Mouse (Mus musculus): ENCODE data around the gene Prpf18. TPM values are rescaled to one million over a fixed set of nuclear protein-coding genes. Genes with fewer than 3 reads are reported as not detected.

Gene Prpf18
- total and polyA plus RNA-seq, 2 experiments from 2014 or later, result 24.3 to 24.5 TPM

- no peaks in the 10 kb centered on the region for H3K36me3 ChIP-seq (replicated peaks; ENCODE audit: control insufficient read depth, insufficient read depth, low read length)
- no peak overlapping the region for H3K4me3 ChIP-seq (ENCODE audit: low read depth, low read length)
- WGBS, result 75% methylated on average over 2 of the region's 2 CpGs
- H3K9me3 ChIP-seq (replicated peaks; ENCODE audit: control insufficient read depth, low read length), result no peaks in the 10 kb centered on the region
- H3K27ac ChIP-seq (ENCODE audit: low read depth), result no peak overlapping the region
- no peak for ATAC-seq (ENCODE audit: insufficient read depth, low read depth)
- no peak overlapping the region for H3K9ac ChIP-seq (replicated peaks; ENCODE audit: low read depth, low read length)
- no peak overlapping the region for H3K4me2 ChIP-seq (ENCODE audit: low read depth, low read length)
- DNase-seq (ENCODE audit: low spot score), result no peak
- no peak for TF ChIP-seq EP300 (IDR thresholded peaks at IDR 0.05; ENCODE audit: low read depth)
- no peak for TF ChIP-seq CTCF (IDR thresholded peaks at IDR 0.05; ENCODE audit: low read depth)
- no peaks in the 10 kb centered on the region for H3K27me3 ChIP-seq (ENCODE audit: control insufficient read depth, insufficient read depth, low read length)
- H3K4me1 ChIP-seq (ENCODE audit: control insufficient read depth, insufficient read depth), result no peaks in the 10 kb centered on the region
Observed at GRCm38 (mm10) chr2:4660677-4661076, 8.8 kb upstream of the Prpf18 start.

GRCm38 (mm10) chr2:4649646-4650045 is 2.3 kb downstream of the Prpf18 start:
- H3K4me3 ChIP-seq (ENCODE audit: low read depth, low read length), result no peak overlapping the region
- ATAC-seq (ENCODE audit: insufficient read depth, low read depth) (no peak), DNase-seq (ENCODE audit: low spot score) (no peak)
- no peak overlapping the region for H3K9ac ChIP-seq (replicated peaks; ENCODE audit: low read depth, low read length)
- 93% methylated on average over 2 of the region's 2 CpGs for WGBS
- H3K27ac ChIP-seq (ENCODE audit: low read depth), result no peak overlapping the region
- H3K36me3 ChIP-seq (replicated peaks; ENCODE audit: control insufficient read depth, insufficient read depth, low read length), result peaks cover 21% of the 10 kb centered on the region
- H3K4me1 ChIP-seq (ENCODE audit: control insufficient read depth, insufficient read depth), result 0 out of 2 replicates have a peak, but pooled peaks cover 2% of the 10 kb centered on the region
- no peak overlapping the region for H3K4me2 ChIP-seq (ENCODE audit: low read depth, low read length)
- H3K9me3 ChIP-seq (replicated peaks; ENCODE audit: control insufficient read depth, low read length), result no peaks in the 10 kb centered on the region
- H3K27me3 ChIP-seq (ENCODE audit: control insufficient read depth, insufficient read depth, low read length), result no peaks in the 10 kb centered on the region
- TF ChIP-seq EP300 (IDR thresholded peaks at IDR 0.05; ENCODE audit: low read depth) (no peak), CTCF (IDR thresholded peaks at IDR 0.05; ENCODE audit: low read depth) (no peak)

- Histone ChIP-seq H3K4me3 (ENCODE audit: low read depth, low read length) (no peak overlapping the region), H3K4me1 (ENCODE audit: control insufficient read depth, insufficient read depth) (0 out of 2 replicates have a peak, but pooled peaks cover 2% of the 10 kb centered on the region), H3K27ac (ENCODE audit: low read depth) (no peak overlapping the region), H3K36me3 (replicated peaks; ENCODE audit: control insufficient read depth, insufficient read depth, low read length) (peaks cover 30% of the 10 kb centered on the region), H3K9me3 (replicated peaks; ENCODE audit: control insufficient read depth, low read length) (no peaks in the 10 kb centered on the region), H3K9ac (replicated peaks; ENCODE audit: low read depth, low read length) (no peak overlapping the region), H3K4me2 (ENCODE audit: low read depth, low read length) (no peak overlapping the region), H3K27me3 (ENCODE audit: control insufficient read depth, insufficient read depth, low read length) (no peaks in the 10 kb centered on the region)
- ATAC-seq (ENCODE audit: insufficient read depth, low read depth) (no peak), DNase-seq (ENCODE audit: low spot score) (no peak)
- WGBS, result 87% methylated on average over 4 of the region's 4 CpGs
- no peak for TF ChIP-seq CTCF (IDR thresholded peaks at IDR 0.05; ENCODE audit: low read depth)
- no peak for TF ChIP-seq EP300 (IDR thresholded peaks at IDR 0.05; ENCODE audit: low read depth)
Observed at GRCm38 (mm10) chr2:4648094-4648493, 3.8 kb downstream of the Prpf18 start.

GRCm38 (mm10) chr2:4645066-4645465 is 6.8 kb downstream of the Prpf18 start:
- Histone ChIP-seq H3K36me3 (replicated peaks; ENCODE audit: control insufficient read depth, insufficient read depth, low read length) (peaks cover 45% of the 10 kb centered on the region), H3K4me2 (ENCODE audit: low read depth, low read length) (no peak overlapping the region), H3K9ac (replicated peaks; ENCODE audit: low read depth, low read length) (no peak overlapping the region), H3K4me1 (ENCODE audit: control insufficient read depth, insufficient read depth) (no peaks in the 10 kb centered on the region), H3K27ac (ENCODE audit: low read depth) (no peak overlapping the region), H3K27me3 (ENCODE audit: control insufficient read depth, insufficient read depth, low read length) (no peaks in the 10 kb centered on the region), H3K4me3 (ENCODE audit: low read depth, low read length) (no peak overlapping the region), H3K9me3 (replicated peaks; ENCODE audit: control insufficient read depth, low read length) (no peaks in the 10 kb centered on the region)
- TF ChIP-seq EP300 (IDR thresholded peaks at IDR 0.05; ENCODE audit: low read depth) (no peak), CTCF (IDR thresholded peaks at IDR 0.05; ENCODE audit: low read depth) (no peak)
- ATAC-seq (ENCODE audit: insufficient read depth, low read depth) (no peak), DNase-seq (ENCODE audit: low spot score) (no peak)
- WGBS, result 76% methylated on average over 4 of the region's 4 CpGs

- H3K4me1 ChIP-seq (ENCODE audit: control insufficient read depth, insufficient read depth), result no peaks in the 10 kb centered on the region
- H3K9ac ChIP-seq (replicated peaks; ENCODE audit: low read depth, low read length), result no peak overlapping the region
- TF ChIP-seq EP300 (IDR thresholded peaks at IDR 0.05; ENCODE audit: low read depth) (no peak), CTCF (IDR thresholded peaks at IDR 0.05; ENCODE audit: low read depth) (no peak)
- WGBS, result 80% methylated on average over 3 of the region's 3 CpGs
- no peaks in the 10 kb centered on the region for H3K9me3 ChIP-seq (replicated peaks; ENCODE audit: control insufficient read depth, low read length)
- H3K27me3 ChIP-seq (ENCODE audit: control insufficient read depth, insufficient read depth, low read length), result no peaks in the 10 kb centered on the region
- H3K4me2 ChIP-seq (ENCODE audit: low read depth, low read length), result no peak overlapping the region
- H3K36me3 ChIP-seq (replicated peaks; ENCODE audit: control insufficient read depth, insufficient read depth, low read length), result peaks cover 79% of the 10 kb centered on the region
- ATAC-seq (ENCODE audit: insufficient read depth, low read depth) (no peak), DNase-seq (ENCODE audit: low spot score) (no peak)
- H3K4me3 ChIP-seq (ENCODE audit: low read depth, low read length), result no peak overlapping the region
- no peak overlapping the region for H3K27ac ChIP-seq (ENCODE audit: low read depth)
Observed at GRCm38 (mm10) chr2:4638189-4638588, 13.7 kb downstream of the Prpf18 start.

GRCm38 (mm10) chr2:4636656-4637055 is 15.3 kb downstream of the Prpf18 start:
- no peak overlapping the region for H3K4me3 ChIP-seq (ENCODE audit: low read depth, low read length)
- no peak for DNase-seq (ENCODE audit: low spot score)
- no peak overlapping the region for H3K27ac ChIP-seq (ENCODE audit: low read depth)
- no peaks in the 10 kb centered on the region for H3K9me3 ChIP-seq (replicated peaks; ENCODE audit: control insufficient read depth, low read length)
- no peak for ATAC-seq (ENCODE audit: insufficient read depth, low read depth)
- TF ChIP-seq EP300 (IDR thresholded peaks at IDR 0.05; ENCODE audit: low read depth), result no peak
- TF ChIP-seq CTCF (IDR thresholded peaks at IDR 0.05; ENCODE audit: low read depth), result no peak
- no peaks in the 10 kb centered on the region for H3K27me3 ChIP-seq (ENCODE audit: control insufficient read depth, insufficient read depth, low read length)
- H3K4me1 ChIP-seq (ENCODE audit: control insufficient read depth, insufficient read depth), result no peaks in the 10 kb centered on the region
- no peak overlapping the region for H3K9ac ChIP-seq (replicated peaks; ENCODE audit: low read depth, low read length)
- no peak overlapping the region for H3K4me2 ChIP-seq (ENCODE audit: low read depth, low read length)
- H3K36me3 ChIP-seq (replicated peaks; ENCODE audit: control insufficient read depth, insufficient read depth, low read length), result peaks cover 78% of the 10 kb centered on the region
- 70% methylated on average over 7 of the region's 7 CpGs for WGBS

Measured in heart, postnatal 0 days (tissue).